Mouse (Mus musculus) C2C12 (cell line): Measurements from ENCODE around the gene Mag.

ENCODE experiments used
- CEBPB ChIP-seq: IDR thresholded peaks from one replicate; pipeline ENCODE4 v1.6.1; 2011; ENCODE audit warnings: low read depth, mild to moderate bottlenecking, control low read depth, moderate library complexity
- CTCF ChIP-seq: IDR thresholded peaks from one replicate; pipeline ENCODE4 v1.5.1; 2011; ENCODE audit not compliant: control insufficient read depth, insufficient read depth, insufficient read length

DNA sequence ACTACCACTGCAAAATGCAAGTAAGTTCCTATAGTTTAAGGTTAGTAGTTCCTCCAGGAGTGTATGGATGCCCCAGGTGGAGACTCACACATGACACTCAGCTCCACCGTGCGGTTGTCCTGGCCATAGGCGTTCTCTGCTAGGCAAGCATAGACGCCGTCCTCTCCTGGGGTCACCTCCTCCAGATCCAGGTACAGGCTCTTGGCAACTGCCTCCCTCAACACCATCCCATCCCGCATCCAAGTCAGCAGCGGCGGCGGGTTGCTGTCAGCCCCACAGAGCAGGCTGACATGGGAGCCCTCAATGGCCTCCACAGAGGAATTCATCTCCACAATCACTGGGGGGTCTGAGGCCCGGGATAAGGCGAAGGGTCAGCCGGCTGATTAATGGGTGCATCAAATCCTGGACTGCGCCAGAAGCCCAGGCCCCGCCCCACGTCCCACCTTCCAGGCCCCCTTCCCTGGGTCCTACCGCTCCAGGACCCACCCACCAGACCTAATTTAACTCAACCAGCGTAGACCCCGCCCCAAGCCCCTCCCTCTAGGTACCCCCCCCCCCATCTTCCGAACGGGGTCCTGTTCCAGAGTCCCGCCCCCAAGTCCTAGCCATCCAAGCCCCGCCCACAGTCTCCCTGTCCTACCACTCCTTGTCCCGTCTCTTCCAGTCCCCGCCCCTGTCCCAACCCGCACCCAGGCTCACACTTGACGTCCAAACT, 6.2 kb downstream of the Mag start:
- TF ChIP-seq CTCF: no peak
- no peak for TF ChIP-seq CEBPB
